9 mouse cellular contexts compared by ENCODE assay signal in genomic region chr8:120795944-120796635, GRCm38 (mm10). TPM values are rescaled to one million over a fixed set of nuclear protein-coding genes. Genes with fewer than 3 reads are reported as not detected.
DNase-seq lines count a peak whose midpoint lies in the region; ATAC-seq and TF ChIP-seq lines count a peak whose summit lies in the region.
"Had no signal": no experiment of that assay in that cellular context is flagged by ENCODE, and none has a peak within 500 bp of the region (broad histone marks: within the 10 kb centered on the region; RNA-seq: fewer than 3 reads in every experiment).

No protein-coding gene starts in this region.

- TF ChIP-seq CTCF in forebrain, postnatal 0 days (IDR thresholded peaks at IDR 0.05; ENCODE audit: low read depth): peak; percentile 95
- peak; percentile 91 for TF ChIP-seq CTCF in layer of hippocampus, adult 2 months (conservative IDR thresholded peaks at IDR 0.05)
- TF ChIP-seq CTCF in thymus, adult 2 months (IDR thresholded peaks at IDR 0.05; ENCODE audit: borderline replicate concordance, control insufficient read depth, extremely low read depth, insufficient read depth, low read length, poor library complexity): peak; percentile 95

- DNase-seq in ES-CJ7 (ENCODE audit: low read depth, low spot score): peak; percentile 85
- DNase-seq in cerebellum, adult 11-12 months: peak; percentile 15
- peak; percentile 85 for DNase-seq in forebrain, postnatal 0 days
- peak; percentile 42 to 86 for DNase-seq in layer of hippocampus, adult 2 months (ENCODE audit: low spot score in 2 of 2)
- DNase-seq in ovary, postnatal 10 days (ENCODE audit: low spot score): peak; percentile 60
- DNase-seq in thymus, adult 2 months: peak; percentile 82

- no peak overlapping the region for H3K4me2 ChIP-seq in forebrain, postnatal 0 days (ENCODE audit: low read depth)
- no peak overlapping the region for H3K4me2 ChIP-seq in lung, embryonic 15.5 days
- H3K4me2 ChIP-seq: heart, embryonic 13.5 days had no signal

- H3K27ac ChIP-seq in forebrain, postnatal 0 days (ENCODE audit: low read depth, low read length): no peak overlapping the region
- no peak overlapping the region for H3K27ac ChIP-seq in layer of hippocampus, adult 2 months
- H3K27ac ChIP-seq in lung, embryonic 15.5 days: no peak overlapping the region
- no peak overlapping the region for H3K27ac ChIP-seq in thymus, adult 2 months (ENCODE audit: control insufficient read depth, insufficient read depth, low read length)
- H3K27ac ChIP-seq: heart, embryonic 13.5 days had no signal

- TF ChIP-seq POLR2A in thymus, adult 2 months (IDR thresholded peaks at IDR 0.05; ENCODE audit: control insufficient read depth, extremely low read depth, insufficient read depth, low read length, poor library complexity): no peak

- no peak overlapping the region for H3K9ac ChIP-seq in forebrain, postnatal 0 days
- H3K9ac ChIP-seq in lung, embryonic 15.5 days: no peak overlapping the region
- H3K9ac ChIP-seq: heart, embryonic 13.5 days had no signal

- no peaks in the 10 kb centered on the region for H3K9me3 ChIP-seq in forebrain, postnatal 0 days (ENCODE audit: low read length)
- no peaks in the 10 kb centered on the region for H3K9me3 ChIP-seq in lung, embryonic 15.5 days
- H3K9me3 ChIP-seq: heart, embryonic 13.5 days had no signal

- ATAC-seq in forebrain, postnatal 0 days: peak; percentile 69
- peak; percentile 47 to 61 for ATAC-seq in hematopoietic stem cell, adult 5-6 weeks (replicated peaks in 1 of 2; ENCODE audit: insufficient read depth in 1 of 2, low FRiP score in 2 of 2, low TSS enrichment in 1 of 2, low read depth in 1 of 2, poor library complexity in 2 of 2, severe bottlenecking in 2 of 2)
- peak; percentile 60; the same call in 1 of the 2 replicates for ATAC-seq in lung, embryonic 15.5 days (ENCODE audit: borderline replicate concordance, extremely low read depth, low FRiP score, low TSS enrichment)

- H3K27me3 ChIP-seq in forebrain, postnatal 0 days (ENCODE audit: insufficient read depth, low read length): peaks cover 2% of the 10 kb centered on the region; the same call in 1 of the 2 replicates
- peaks cover 8% of the 10 kb centered on the region; the same call in 1 of the 2 replicates for H3K27me3 ChIP-seq in lung, embryonic 15.5 days
- H3K27me3 ChIP-seq in thymus, adult 2 months (ENCODE audit: control insufficient read depth, insufficient read depth, low read length): no peaks in the 10 kb centered on the region

- no peaks in the 10 kb centered on the region for H3K36me3 ChIP-seq in forebrain, postnatal 0 days (ENCODE audit: insufficient read depth)
- H3K36me3 ChIP-seq in lung, embryonic 15.5 days: no peaks in the 10 kb centered on the region
- H3K36me3 ChIP-seq in thymus, adult 2 months (ENCODE audit: control insufficient read depth, insufficient read depth, low read length): no peaks in the 10 kb centered on the region
- H3K36me3 ChIP-seq: heart, embryonic 13.5 days had no signal

- no peaks in the 10 kb centered on the region for H3K4me1 ChIP-seq in forebrain, postnatal 0 days (ENCODE audit: insufficient read depth)
- H3K4me1 ChIP-seq in lung, embryonic 15.5 days: no peaks in the 10 kb centered on the region
- peaks cover 22% of the 10 kb centered on the region for H3K4me1 ChIP-seq in thymus, adult 2 months (replicated peaks; ENCODE audit: control insufficient read depth, insufficient read depth, low read length)

- no peak overlapping the region for H3K4me3 ChIP-seq in forebrain, postnatal 0 days (ENCODE audit: low read depth, low read length)
- no peak overlapping the region for H3K4me3 ChIP-seq in layer of hippocampus, adult 2 months
- H3K4me3 ChIP-seq in lung, embryonic 15.5 days: no peak overlapping the region
- no peak overlapping the region for H3K4me3 ChIP-seq in thymus, adult 2 months (ENCODE audit: control insufficient read depth, insufficient read depth, low read length)
- H3K4me3 ChIP-seq: heart, embryonic 13.5 days had no signal

- WGBS in forebrain, postnatal 0 days: 49% methylated on average over 9 of the region's 9 CpGs
- 39% methylated on average over 9 of the region's 9 CpGs for WGBS in lung, embryonic 15.5 days
- WGBS in thymus, adult 2 months: 57% methylated on average over 9 of the region's 9 CpGs

RNA-seq across cellular contexts. Expression of gene Irf8, which starts 59.9 kb away (rescaled TPM):
- 2.8 and 3.3 TPM in 2 replicates for total RNA-seq in forebrain, postnatal 0 days (2014; rRNA removed)
- polyA plus RNA-seq in forebrain, postnatal 0 days (2015; fragmentation: Nextera tagmentation; extraction: Ambion mirVana): 4.6 and 5.8 TPM in 2 replicates
- 18.7 and 31.0 TPM in 2 replicates for total RNA-seq in hematopoietic stem cell, adult 5-6 weeks (2017)
- total RNA-seq in layer of hippocampus, adult 2 months (2021): 1 to 10 TPM; 4.7 to 5.2 TPM
- polyA plus RNA-seq in lung, embryonic 15.5 days (2015; fragmentation: Nextera tagmentation; extraction: Ambion mirVana): 16.4 and 18.1 TPM in 2 replicates
- polyA plus RNA-seq in thymus, adult 2 months (2012; rRNA removed): 105 and 109 TPM in 2 replicates

Comparison
In these comparisons a context has a peak if more than half of its experiments do, and no peak if none do; other contexts are left out.
1. DNase-seq: peak in every context shown above with its lines; median percentile 85 in ES-CJ7; 85 in forebrain, postnatal 0 days; 82 in thymus, adult 2 months; 64 in layer of hippocampus, adult 2 months; 60 in ovary, postnatal 10 days; 15 in cerebellum, adult 11-12 months.